Mouse (Mus musculus) embryonic facial prominence, embryonic 13.5 days (tissue): ENCODE measurements around the gene Gm8247. TPM values are rescaled to one million over a fixed set of nuclear protein-coding genes. Genes with fewer than 3 reads are reported as not detected.
"Not testable (repeated sequence)": the region's sequence is repeated elsewhere in the genome, so short reads cannot be mapped to it uniquely, and the experiment has no call there.

ENCODE experiments used
- ATAC-seq: fragments of 200-750 bp; cut with Nextera tagmentation; 2 replicates; pipeline ENCODE4 v1.8.0; 2017; ENCODE audit warnings: low read depth; ENCODE audit not compliant: insufficient number of reproducible peaks, insufficient read depth, low FRiP score, low TSS enrichment
- H3K27ac ChIP-seq: fragments of 300-500 bp; sonication (generic); 2 replicates; pipeline ENCODE4 v1.5.1; 2015; ENCODE audit warnings: moderate library complexity, mild to moderate bottlenecking, inconsistent platforms
- H3K27me3 ChIP-seq: fragments of 300-500 bp; sonication (generic); 2 replicates; pipeline ENCODE4 v1.6.1; 2015; ENCODE audit warnings: mild to moderate bottlenecking, inconsistent platforms
- H3K36me3 ChIP-seq: fragments of 300-500 bp; sonication (generic); 2 replicates; pipeline ENCODE4 v1.6.1; 2015; ENCODE audit warnings: mild to moderate bottlenecking, inconsistent platforms
- H3K4me1 ChIP-seq: fragments of 300-500 bp; sonication (generic); 2 replicates; pipeline ENCODE4 v1.6.1; 2015; ENCODE audit warnings: inconsistent platforms
- H3K4me2 ChIP-seq: fragments of 300-500 bp; sonication (generic); 2 replicates; pipeline ENCODE4 v1.6.1; 2015; ENCODE audit warnings: moderate library complexity, mild to moderate bottlenecking, inconsistent platforms
- H3K4me3 ChIP-seq: fragments of 300-500 bp; sonication (generic); 2 replicates; pipeline ENCODE4 v1.5.1; 2015; ENCODE audit warnings: mild to moderate bottlenecking, inconsistent platforms
- H3K9ac ChIP-seq: fragments of 300-500 bp; sonication (generic); 2 replicates; pipeline ENCODE4 v1.6.1; 2015; ENCODE audit warnings: mild to moderate bottlenecking, inconsistent platforms
- H3K9me3 ChIP-seq: fragments of 300-500 bp; sonication (generic); 2 replicates; pipeline ENCODE4 v1.6.1; 2016; ENCODE audit warnings: inconsistent platforms
- WGBS: fragments of 180-500 bp; shearing (Covaris S2); methylation state at CpG from one replicate; pipeline ENCODE4 v1.1.7; 2015; ENCODE audit warnings: mixed read lengths; 5-methylcytosine and 5-hydroxymethylcytosine counted together
- polyA plus RNA-seq: library from polyadenylated mRNA; unstranded; fragments of >200 nt; fragmentation: Nextera tagmentation; extraction: Ambion mirVana; gene quantifications from 2 replicates; pipeline ENCODE4 v1.2.1, GENCODE M21; 2015

Gene Gm8247
- not detected in 2 replicates for polyA plus RNA-seq

DNA sequence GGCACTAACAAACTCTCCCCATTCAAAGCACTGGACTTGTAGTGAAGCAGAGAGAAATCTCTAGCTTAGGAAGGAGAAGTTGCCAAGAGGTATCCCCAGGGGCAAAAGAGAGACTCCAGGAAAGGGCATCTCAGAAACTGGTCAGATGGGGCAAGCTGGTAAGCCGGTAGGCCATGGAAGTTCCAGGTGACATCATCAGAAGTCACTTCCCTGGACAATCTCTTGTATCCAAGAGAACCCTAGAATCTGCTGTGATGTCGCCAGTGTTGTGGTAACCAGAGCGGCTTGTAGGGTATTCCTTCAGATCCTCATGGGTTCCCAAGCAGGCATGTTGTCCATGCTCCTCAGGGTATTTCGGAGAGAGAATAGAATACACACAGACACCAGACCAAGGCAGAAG lies at the start of gene Gm8247:
Gene Gm8247 (plus strand): TSS at position 301 of the 400 bp plus-strand sequence.
- not testable (repeated sequence) for H3K9ac ChIP-seq, ATAC-seq, H3K4me1 ChIP-seq, H3K27me3 ChIP-seq, H3K4me2 ChIP-seq, H3K36me3 ChIP-seq, H3K4me3 ChIP-seq, H3K27ac ChIP-seq, H3K9me3 ChIP-seq
- WGBS: 92% methylated on average over 4 of the region's 4 CpGs

DNA sequence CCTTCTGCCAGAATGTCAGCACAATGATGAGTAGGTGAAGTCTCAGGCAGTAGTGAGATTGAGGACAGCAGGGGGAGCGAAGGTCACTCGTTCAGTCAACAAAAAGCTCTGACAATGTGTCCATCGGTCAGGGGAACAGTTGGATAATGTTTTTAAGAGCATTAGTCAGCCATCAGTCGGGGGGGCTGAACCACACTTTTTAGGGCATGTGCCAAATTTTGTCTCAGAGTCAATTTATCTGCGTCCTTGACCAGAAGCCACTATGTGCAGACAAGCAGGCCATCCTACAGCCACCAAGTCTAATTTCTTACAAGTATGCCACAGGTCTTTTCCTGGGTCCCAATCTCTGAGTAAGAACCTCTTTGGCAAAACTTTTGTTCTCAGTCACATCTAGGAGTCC lies 35.0 kb upstream of the Gm8247 start:
- not testable (repeated sequence) for ATAC-seq, H3K9ac ChIP-seq, H3K4me1 ChIP-seq, H3K27ac ChIP-seq, H3K36me3 ChIP-seq, H3K27me3 ChIP-seq, H3K4me2 ChIP-seq, H3K4me3 ChIP-seq, H3K9me3 ChIP-seq
- WGBS: 77% methylated on average over 5 of the region's 5 CpGs

DNA sequence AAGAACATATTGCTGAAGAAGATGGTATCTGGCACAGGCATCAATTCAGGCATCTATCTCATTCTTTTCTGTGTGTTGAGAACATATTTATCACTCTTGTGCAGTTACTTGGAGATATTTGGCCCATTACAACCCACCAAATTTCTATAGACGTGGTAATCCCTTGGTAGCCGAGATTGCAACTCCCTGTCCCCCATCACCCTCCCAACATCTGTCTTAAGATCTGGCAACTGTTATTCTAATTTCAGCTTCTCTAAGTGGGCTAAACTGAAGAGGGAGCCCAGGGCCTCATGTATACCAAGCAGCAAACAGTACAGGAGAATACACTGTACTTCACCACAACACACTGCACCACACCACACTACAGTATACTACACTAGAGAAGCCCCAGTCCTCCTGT lies 8.8 kb downstream of the Gm8247 start:
- not testable (repeated sequence) for H3K4me3 ChIP-seq, H3K36me3 ChIP-seq, H3K4me1 ChIP-seq, ATAC-seq, H3K9me3 ChIP-seq, H3K4me2 ChIP-seq, H3K9ac ChIP-seq, H3K27me3 ChIP-seq, H3K27ac ChIP-seq
- WGBS: 72% methylated on average over 2 of the region's 2 CpGs

DNA sequence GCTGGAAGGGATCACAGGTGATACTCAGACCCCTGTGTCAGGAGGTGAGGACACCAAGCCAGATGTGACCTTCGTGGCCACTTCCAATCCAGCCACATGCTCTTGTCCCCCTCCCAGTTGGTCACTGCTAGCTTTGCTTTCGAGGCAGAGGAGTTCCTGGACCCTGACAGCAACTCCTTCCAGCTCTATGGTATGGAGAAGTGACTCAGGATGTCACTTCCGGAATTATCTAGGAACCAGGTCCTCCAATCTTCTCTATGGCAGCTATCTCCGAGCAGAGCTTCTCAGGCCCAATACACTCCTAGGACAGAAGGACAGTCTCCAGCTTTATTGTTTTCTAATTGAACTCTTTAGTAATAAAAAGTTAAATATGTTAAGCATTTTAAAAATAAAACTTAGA lies 44.8 kb downstream of the Gm8247 start, which contains the start of gene Gm5624:
Gene Gm5624 (minus strand): TSS at position 202 of the 400 bp plus-strand sequence.
- ATAC-seq, H3K27me3 ChIP-seq, H3K9ac ChIP-seq, H3K4me3 ChIP-seq, H3K36me3 ChIP-seq, H3K9me3 ChIP-seq, H3K4me1 ChIP-seq, H3K27ac ChIP-seq, H3K4me2 ChIP-seq: not testable (repeated sequence)
- WGBS: 81% methylated on average over 4 of the region's 4 CpGs

Other genes starting within 250 kb of the Gm8247 start
- not detected in 2 replicates for gene Gm5930, start 244.6 kb upstream of the Gm8247 start, polyA plus RNA-seq
- not detected in 2 replicates for gene Gm8229, start 217.8 kb upstream of the Gm8247 start, polyA plus RNA-seq
- not detected in 2 replicates for gene Gm3371, start 172.5 kb upstream of the Gm8247 start, polyA plus RNA-seq
- not detected in 2 replicates for gene Gm8232, start 149.5 kb upstream of the Gm8247 start, polyA plus RNA-seq
- gene BC061237, start 90.7 kb upstream of the Gm8247 start, polyA plus RNA-seq: not detected in 2 replicates
- not detected in 2 replicates for gene Gm17093, start 64.9 kb upstream of the Gm8247 start, polyA plus RNA-seq
- gene Gm5624, start 44.8 kb downstream of the Gm8247 start, polyA plus RNA-seq: not detected in 2 replicates
- gene Gm8257, start 123.3 kb downstream of the Gm8247 start, polyA plus RNA-seq: not detected in 2 replicates
- gene Gm8267, start 167.2 kb downstream of the Gm8247 start, polyA plus RNA-seq: not detected in 2 replicates